Mouse (Mus musculus): Measurements from ENCODE around the gene Stx1b. TPM values are rescaled to one million over a fixed set of nuclear protein-coding genes. Genes with fewer than 3 reads are reported as not detected.

The Stx1b gene
- total RNA-seq, 2 experiments from 2014 or later = 0.12 to 1.5 TPM

DNA sequence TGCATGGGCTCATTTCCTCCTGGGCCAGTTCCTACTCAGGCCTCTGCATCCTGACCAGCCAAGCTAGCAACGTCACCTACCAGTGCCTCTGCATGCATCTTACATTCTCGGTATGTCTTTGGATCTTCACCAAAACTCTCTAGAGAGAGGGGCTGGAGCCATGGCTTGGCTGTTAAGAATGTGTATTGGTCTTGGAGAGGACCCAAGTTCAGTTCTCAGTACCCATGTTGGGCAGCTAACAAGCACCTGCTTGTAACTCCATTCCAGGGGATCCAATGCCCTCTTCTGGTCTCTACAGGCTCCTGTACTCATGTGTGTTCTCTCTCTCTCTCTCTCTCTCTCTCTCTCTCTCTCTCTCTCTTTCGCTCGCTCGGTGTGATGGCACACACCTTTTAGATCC, 6.6 kb downstream of the Stx1b start:
- no peak for ATAC-seq (replicated peaks; ENCODE audit: poor library complexity)

DNA sequence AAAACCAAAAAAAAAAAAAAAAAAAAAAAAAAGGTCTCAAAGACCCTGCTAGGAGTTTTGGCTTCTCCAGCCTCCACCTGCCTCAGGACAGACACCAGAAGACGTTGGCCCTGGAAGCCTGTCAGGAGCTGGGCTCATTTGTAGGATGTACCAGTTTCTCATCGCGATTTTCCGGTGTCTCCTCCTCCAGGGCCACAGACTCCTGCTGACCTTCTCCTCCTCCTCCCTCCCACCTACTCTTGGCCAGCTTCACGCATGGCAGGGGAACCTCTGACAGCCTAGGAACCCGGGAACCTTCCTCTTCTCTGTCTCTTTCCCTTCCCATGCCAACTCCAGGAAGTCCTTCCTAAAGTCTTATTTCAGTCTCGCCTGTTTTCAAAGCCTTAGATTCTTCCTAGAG, 7.3 kb downstream of the Stx1b start:
- ATAC-seq (replicated peaks; ENCODE audit: poor library complexity) = no peak

DNA sequence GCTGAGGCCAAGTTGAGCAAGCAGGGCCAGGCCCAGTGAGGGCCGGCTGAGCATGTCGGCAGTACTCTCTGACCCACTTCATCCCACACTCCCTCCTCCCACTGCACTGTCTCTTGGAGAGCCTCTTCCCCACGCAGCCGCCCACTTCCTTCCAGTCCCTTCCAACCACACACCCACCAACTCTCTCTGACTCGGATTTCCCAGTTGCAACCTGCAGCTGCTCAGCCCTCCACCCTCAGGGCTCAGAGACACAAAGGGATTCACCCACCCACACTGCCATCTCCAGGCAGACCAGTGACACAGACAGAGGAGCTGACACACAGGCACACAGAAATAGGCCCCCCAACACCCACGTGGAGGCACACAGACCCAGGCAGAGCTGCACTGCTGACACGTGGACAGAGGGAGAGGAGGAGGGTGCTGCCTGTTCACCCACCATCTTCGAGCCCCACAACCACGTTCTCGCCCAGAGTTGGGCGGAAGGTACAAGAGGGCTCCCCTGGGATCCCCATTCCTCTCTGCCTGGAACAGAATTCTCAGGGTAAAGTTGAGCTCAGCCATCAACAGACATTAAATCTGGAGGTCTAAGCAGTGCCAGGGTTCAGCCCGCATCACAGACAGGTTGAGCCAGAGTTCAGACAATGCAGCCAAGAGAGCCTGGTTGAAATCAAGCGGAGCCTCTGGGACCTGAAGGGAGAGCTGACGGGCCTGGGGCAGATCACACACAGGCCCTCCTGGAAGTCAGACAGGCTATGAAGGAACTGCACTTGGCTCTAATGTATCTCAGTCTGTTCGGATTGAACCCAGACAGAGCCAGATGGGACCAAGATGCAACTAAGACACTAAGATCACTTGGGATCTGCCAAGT, 8.2 kb downstream of the Stx1b start:
- ATAC-seq (replicated peaks; ENCODE audit: poor library complexity) = peak; percentile 97

DNA sequence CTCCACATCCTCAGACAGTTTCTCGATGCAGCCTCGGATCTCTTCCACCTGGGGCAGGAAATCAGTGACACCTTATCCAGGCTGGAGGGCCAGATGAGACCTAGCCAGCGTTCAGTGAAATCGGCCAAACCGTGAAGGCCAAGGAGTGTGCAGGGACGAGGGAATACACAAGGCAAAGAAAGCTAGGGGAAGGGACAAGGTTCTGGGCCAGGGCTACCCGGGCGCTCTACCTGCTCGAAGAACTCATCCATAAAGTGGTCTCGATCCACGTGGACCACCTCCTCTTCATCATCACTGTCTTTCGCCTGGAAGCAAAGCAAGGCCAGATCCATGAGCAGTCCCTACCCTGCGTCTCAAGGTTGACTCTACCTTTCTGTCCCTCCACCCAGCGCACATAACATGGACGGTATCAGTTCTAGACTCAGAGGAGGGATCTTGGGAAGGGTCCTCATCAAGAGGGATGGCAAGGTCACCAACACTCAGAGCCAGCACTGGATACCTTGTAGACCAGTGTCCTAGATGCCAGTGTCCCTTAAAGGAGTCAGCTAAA, 9.2 kb downstream of the Stx1b start:
- no peak for ATAC-seq (replicated peaks; ENCODE audit: poor library complexity)

DNA sequence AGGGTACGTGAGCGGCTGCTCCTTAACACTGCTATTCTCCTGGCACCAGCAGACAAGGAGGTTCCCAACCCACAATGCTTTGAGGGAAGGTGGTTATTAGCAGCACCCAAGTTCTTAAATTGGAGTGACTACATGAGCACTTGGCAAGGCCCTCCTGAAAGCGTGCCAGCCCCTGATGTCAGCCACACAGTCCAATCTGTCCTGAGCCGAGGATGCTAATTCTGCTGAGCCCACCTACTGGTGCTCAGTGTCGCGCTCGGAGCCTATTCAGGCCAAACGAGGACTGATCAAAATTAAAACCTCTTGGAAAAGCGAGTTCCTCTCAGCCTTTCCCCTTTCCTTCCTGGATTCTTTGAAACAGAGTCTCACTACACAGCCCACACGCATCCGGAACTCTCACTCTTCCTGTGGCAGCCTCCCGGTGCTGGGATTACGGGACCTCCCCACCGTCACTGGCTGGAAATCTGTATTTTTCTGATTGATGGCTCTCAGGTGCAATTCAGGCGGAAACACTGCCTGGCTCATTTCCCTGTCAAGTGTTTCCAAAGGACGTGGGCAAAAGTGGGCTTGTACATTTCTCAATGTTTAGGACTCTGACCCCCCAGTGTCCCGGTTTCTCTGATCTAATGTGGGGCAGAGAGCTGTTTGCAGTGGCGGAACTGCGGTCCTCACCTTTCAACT, 10.0 kb downstream of the Stx1b start:
- ATAC-seq (replicated peaks; ENCODE audit: poor library complexity) = no peak

DNA sequence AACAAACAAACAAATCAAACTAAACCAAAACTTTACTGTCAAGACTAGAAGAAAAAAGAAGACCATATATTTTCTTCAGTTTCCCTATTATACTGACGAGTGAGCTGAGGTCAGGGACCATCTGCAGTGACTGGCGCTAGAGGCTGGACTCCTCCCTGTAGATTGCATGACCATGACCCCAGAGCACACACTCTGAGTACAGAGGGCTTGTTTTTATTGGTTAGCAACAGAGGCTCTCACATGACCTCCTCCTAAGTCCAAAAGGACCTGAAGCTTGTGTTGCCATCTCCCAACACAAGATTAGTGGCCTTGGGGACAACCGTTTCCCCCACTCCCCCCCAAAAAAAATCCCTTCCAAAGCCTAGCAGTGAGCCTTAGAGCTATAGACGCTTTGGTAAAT, 10.5 kb downstream of the Stx1b start:
- no peak for ATAC-seq (replicated peaks; ENCODE audit: poor library complexity)

DNA sequence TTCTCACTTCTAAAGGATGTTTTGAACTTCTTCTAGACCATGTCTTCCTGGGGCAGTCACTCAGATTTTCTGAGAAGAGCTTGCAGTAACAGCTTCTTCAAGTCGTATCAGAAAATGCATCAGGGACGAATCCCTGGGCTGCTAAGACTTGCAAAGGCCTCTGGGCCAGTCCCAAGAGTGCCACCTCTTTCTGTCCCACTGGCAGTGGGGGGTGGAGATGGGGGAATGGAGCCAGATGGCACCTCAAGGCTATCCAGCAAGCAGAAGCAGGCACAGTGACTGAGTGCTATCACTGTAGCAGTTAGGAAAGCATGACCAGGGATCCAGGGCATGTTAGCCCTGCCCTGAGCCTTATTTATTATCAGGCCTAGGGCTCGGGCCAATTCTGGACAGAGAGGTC, 12.1 kb downstream of the Stx1b start:
- ATAC-seq (replicated peaks; ENCODE audit: poor library complexity) = no peak

DNA sequence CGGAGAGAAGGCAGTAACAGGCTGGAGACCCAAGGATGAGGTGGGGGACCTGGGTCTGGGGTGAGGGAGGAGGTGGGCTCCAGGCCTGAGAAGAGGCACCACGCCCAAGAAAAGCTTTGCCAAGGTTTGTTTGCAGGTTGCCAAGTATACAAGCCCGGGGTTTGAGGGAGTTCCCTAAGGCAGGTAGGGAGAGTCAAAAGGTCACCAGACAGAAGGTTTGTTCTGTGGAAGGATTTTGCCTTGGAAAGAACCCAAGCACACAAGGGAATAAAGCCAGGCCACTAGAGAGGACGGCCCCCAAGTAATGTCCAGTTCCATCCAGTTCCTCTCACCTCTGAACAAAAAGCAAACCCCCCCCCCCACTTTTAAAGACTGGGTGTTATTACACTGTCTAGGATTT, 13.1 kb downstream of the Stx1b start:
- ATAC-seq (replicated peaks; ENCODE audit: poor library complexity) = no peak

DNA sequence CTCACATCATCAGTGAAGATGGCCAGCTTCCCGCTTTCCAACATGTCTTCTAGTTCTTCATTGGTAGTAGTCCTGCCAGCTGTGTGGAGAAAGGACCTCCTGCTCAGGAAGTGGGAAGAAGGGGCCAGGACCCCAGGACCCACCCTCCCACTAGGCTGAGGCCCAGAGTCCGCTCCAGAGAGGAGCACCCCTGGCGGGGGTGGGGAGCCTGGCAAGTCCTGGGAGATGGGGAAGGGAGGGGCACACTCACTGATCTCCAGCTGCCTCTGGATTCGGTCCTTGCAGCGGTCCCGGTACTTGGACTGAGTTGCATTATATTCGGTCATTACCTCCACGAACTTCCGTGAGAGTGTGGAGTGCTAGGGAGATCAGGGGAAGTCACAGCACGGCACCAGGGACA, 13.7 kb downstream of the Stx1b start:
- ATAC-seq (replicated peaks; ENCODE audit: poor library complexity) = no peak

DNA sequence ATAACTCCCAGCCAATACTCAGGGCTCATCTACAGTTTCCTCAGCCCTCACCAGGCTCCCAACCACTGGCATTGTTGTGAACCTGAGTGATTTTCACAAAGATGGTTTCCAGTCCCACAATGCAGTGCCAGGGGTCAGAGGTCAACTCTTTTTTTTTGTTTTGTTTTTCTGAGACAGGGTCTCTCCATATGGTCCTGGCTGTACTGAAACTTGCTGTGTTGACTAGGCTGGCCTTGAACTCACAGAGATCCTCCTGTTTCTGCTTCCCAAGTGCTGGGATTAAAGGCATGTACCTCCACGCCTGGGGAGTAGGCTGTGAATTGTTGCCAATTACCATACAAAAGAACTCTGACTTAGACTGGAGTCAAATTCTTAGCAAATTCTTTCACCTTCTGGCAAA, 14.5 kb downstream of the Stx1b start:
- ATAC-seq (replicated peaks; ENCODE audit: poor library complexity) = no peak

DNA sequence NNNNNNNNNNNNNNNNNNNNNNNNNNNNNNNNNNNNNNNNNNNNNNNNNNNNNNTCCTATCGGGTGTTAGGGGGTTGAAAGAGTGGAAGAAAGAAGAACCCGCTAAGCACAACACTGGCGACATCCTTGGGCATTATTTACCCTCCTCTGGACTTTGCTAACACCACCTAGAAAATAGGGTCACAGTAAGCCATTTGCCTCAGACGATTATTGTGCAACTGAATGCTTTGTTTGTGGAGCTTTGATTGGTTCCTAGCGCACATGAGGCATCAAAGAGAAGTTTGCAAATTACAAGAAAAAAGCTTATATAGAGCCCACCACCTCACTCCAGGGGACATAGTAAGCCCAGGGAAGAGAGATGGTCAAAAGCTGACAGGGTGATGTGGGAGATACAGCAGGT, 15.5 kb downstream of the Stx1b start:
- ATAC-seq (replicated peaks; ENCODE audit: poor library complexity) = no peak

DNA sequence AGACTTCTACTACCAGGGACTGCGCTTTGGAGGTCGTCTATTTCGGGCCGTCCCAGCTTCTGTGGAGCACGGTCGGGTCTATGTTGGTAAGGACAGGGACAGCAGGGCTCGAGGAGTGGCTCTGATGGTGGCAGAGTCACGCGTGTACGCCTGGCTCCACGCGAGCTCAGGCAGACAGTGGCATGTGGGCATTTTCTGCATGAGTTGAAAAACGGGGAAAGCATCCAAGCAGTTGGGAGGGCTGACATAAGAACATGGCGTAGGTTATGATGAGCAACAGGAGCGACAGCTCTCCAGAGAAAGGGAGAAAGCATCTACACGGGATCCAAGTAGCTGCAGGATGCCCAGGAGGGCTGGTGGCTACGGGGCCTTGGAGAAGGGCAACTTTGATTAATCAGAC, 22.0 kb downstream of the Stx1b start:
- no peak for ATAC-seq (replicated peaks; ENCODE audit: poor library complexity)

DNA sequence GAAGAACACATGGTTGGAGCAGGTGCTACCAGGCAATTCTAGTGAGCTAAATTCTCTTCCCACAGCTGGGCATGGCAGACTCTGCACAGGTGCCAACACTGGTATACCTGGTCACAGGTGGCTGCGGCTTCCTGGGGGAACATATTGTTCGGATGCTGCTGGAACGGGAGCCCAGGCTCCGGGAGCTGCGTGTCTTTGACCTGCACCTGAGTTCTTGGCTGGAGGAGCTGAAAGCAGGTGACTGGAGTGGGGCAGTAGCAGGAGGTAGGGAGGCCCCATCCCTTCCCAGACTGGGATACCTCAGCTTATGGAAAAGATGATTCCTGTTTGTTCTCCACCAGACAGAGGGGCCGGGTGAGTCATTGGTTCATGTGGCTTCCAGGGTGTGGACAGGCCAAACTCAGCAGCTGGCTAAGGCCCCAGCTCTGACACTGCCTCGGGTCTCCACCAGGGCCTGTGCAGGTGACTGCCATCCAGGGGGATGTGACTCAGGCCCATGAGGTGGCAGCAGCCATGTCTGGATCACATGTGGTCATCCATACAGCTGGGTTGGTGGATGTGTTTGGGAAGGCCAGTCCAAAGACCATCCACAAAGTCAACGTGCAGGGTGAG, 23.2 kb downstream of the Stx1b start:
- no peak for ATAC-seq (replicated peaks; ENCODE audit: poor library complexity)

DNA sequence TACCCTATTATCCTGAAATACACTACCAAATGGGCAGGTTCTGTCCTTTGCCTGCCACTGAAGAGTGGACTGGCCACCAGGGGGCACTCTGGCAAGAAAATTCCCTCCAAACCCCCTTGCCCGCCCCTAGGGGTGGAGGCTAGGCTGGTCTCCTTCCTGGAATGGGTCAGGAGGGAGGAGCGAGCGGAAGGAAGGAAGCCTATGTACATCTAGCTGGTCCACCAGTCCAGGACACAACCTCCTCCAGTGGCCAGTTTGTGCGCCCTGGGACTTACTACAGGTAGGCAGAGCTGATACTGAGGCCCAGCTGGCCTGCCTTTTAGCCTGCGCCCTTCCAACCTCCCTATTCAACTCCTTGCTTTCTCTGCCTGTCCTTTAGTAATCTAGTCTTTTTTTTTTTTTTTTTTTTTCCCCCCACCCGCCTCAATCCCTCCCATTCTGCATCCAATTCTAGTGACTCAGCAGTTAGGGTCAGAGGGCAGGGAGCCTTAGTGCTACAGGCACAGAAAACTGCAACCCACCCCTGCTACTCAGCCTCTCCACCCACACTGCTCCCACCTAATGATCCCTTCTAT, 23.8 kb downstream of the Stx1b start, which contains the start of gene Hsd3b7:
Hsd3b7 (plus strand) TSS at position 170 of the 575 bp plus-strand sequence.
- ATAC-seq (replicated peaks; ENCODE audit: poor library complexity) = peak; percentile 79

DNA sequence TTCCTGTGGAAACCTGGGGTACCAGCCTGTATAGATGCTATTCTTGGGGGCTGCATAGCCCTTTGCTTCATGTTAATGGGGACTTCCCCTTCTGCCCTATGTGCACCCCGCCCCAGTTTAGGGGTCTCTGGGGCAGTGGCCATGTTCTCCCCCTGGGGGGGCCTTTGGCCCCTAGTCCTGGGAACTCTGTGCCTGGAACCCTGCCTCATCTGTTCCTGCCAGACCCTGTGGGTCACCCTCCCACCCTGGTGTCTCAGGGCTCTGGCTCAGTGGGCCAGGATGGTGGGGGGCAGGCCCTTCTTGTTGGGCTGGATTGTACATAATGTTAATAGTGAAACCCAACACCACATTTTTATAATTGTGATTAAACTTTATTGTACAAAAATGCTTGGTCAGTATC, 24.6 kb downstream of the Stx1b start:
- no peak for ATAC-seq (replicated peaks; ENCODE audit: poor library complexity)

DNA sequence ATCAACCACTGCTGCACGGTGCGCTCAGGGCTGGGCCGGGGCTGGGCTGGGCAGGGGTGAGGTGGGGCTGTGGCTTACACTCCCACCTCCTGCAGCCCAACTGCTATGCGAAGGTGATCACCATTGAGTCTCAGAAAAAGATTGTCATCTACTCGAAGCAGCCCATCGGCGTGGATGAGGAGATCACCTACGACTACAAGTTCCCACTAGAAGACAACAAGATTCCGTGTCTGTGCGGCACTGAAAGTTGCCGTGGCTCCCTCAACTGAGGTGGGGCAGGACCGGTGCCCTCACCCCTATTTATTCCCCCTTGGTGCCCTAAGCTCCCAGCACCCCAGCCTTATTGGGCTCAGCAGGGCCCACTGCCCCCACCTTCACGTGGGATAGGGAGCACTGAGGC, 25.1 kb downstream of the Stx1b start:
- ATAC-seq (replicated peaks; ENCODE audit: poor library complexity) = no peak

DNA sequence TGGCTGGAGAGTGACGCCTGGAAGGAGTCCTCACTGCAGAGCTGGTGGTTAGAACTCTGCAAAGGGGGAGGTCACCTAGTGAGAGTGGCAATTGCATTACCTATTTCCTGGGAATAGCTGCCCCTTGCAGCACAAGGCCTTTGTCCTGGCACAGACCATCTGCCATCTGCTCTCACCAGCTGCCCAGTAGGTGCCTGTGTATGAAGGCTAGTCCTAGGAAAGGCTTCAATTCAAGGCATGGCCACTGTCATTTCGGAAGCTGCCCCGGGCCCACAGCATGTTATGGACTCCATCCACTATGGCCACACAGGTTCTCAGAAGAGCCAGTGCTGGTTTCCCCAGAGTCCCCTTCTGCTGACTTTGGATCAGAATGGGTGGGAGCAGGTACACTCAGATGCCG, 25.8 kb downstream of the Stx1b start:
- no peak for ATAC-seq (replicated peaks; ENCODE audit: poor library complexity)

DNA sequence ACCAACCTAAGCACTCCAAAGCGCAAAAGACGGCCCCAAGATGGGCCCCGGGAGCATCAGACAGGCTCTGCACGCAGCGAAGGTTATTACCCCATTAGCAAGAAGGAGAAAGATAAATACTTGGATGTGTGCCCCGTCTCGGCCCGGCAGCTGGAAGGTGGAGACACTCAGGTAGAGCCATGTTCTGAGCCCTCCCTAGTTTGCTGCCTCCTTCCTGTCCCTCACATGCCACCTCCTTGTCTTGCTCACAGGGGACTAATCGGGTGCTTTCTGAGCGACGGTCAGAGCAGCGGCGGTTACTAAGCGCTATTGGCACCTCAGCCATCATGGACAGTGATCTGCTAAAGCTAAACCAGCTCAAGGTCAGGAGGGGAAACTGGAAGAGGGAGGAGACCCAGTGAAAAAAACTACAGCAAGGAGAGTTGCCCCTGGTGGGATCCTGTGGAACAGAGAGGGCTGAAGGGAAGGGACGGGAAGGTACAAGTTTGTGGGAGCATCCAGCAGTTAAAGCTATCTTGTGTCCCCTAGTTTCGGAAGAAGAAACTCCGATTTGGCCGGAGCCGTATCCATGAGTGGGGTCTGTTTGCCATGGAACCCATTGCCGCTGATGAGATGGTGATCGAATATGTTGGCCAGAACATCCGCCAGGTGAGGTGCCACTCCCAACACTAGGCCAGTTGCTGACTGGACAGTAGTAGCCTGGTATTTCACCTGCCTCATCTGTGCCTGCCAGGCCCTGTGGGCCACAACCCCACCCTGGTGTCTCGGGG, 27.1 kb downstream of the Stx1b start:
- no peak for ATAC-seq (replicated peaks; ENCODE audit: poor library complexity)

DNA sequence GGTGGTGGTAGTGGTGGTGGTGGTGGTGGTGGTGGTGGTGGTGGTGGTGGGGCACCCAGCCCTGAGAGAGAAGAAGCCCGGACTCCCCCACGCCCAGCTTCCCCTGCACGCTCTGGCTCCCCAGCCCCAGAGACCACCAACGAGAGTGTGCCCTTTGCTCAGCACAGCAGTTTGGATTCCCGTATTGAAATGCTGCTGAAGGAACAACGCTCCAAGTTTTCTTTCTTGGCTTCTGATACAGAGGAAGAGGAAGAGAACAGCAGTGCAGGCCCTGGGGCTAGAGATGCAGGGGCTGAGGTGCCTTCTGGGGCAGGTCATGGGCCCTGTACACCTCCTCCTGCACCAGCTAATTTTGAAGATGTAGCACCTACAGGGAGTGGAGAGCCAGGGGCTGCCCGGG, 39.0 kb downstream of the Stx1b start, which contains the start of gene Gm49388:
Gm49388 (plus strand) TSS at position 301 of the 400 bp plus-strand sequence.
- ATAC-seq (replicated peaks; ENCODE audit: poor library complexity) = no peak

DNA sequence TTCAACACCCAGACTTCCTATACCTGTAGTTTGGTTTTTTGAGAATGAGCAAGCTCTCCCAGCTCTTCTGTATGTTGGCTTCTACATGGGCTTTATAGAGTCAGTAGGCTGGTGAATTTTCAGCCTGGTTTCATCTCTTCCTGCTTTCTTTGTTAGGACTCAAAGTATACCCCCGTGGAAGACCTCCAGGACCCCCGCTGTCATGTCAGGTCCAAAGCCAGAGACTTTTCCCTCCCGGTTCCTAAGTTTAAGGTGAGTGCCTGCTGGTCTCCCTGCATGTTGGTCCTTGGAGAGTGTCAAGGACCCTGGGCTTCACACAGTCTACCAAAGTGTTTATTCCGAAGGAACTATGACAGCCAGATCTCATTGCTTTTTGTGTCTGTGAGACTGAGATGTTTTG, 46.0 kb downstream of the Stx1b start:
- no peak for ATAC-seq (replicated peaks; ENCODE audit: poor library complexity)

All from megakaryocyte progenitor cell, adult 5-6 weeks (primary cell).